Mouse (Mus musculus) small intestine, adult 2 months (tissue): Measurements from ENCODE around the gene Hoxd8.

Source experiments
- CTCF ChIP-seq: fragments of 200-500 bp; IDR thresholded peaks from 2 replicates; pipeline ENCODE4 v1.5.1; 2012; ENCODE audit warnings: low read depth, mild to moderate bottlenecking, control low read depth, inconsistent platforms, low read length, moderate library complexity, mixed read lengths; ENCODE audit not compliant: insufficient replicate concordance, insufficient read length; ENCODE audit errors: extremely low read depth
- POLR2A ChIP-seq: fragments of 200-500 bp; IDR thresholded peaks from 2 replicates; pipeline ENCODE4 v1.6.1; 2012; ENCODE audit warnings: low read depth, mild to moderate bottlenecking, control low read depth, inconsistent platforms, low read length, moderate library complexity

DNA sequence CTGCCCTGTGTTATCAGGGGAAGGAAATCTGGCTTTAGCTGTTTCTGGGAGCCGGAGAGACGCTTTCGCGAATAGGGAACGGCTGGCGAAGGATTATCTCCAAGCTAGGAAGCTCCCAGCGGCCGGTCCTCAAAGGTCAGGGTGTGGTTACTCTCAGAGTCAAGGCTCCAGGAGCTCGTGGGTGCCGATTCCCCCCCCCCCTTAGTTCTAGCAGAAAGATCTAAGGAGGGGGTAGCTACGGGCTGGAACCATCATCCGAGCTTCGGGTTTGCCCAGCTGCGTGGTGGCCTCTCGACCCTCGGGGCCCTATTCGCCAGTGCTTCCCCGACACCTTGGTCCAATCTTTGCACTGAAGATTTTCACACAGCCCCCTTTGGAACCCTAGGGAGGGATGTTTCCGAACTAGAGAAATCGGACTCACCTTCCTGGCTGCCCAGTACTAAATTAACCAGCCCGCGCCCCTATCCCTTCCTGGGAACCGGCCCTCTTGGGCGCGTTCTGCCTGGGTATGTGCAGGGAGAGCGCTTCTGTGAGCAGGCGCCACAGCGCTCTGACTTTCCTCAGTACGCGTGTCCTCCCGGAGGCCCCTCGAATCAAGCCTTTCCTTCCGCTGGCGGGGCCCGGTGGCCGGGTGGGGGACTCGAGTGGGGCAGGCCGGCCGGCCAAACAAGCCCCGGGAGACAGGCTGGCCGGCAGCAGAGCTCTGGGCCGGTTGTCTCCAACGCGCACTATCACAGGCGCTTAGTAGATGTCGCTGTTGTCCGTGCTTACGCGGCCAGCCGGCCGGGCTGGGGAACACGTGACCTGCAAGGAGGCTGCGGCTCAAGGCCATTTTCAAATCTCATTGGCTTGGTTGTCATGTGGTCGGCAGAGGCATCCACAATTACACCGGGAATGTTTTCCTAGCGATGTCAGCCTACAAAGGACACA lies 13.1 kb upstream of the Hoxd8 start, which contains the start of gene Hoxd10:
- TF ChIP-seq CTCF (no peak), POLR2A (no peak)
